Mouse (Mus musculus) spleen, postnatal 14 days (tissue): Measurements from ENCODE around the gene Cisd3.

Source experiments
- DNase-seq, 2 experiments: peaks; one replicate each; pipeline ENCODE4 v3.0.0; 2021 to 2022; ENCODE audit warnings: low spot score in 2 of 2

Cisd3 gene

DNA sequence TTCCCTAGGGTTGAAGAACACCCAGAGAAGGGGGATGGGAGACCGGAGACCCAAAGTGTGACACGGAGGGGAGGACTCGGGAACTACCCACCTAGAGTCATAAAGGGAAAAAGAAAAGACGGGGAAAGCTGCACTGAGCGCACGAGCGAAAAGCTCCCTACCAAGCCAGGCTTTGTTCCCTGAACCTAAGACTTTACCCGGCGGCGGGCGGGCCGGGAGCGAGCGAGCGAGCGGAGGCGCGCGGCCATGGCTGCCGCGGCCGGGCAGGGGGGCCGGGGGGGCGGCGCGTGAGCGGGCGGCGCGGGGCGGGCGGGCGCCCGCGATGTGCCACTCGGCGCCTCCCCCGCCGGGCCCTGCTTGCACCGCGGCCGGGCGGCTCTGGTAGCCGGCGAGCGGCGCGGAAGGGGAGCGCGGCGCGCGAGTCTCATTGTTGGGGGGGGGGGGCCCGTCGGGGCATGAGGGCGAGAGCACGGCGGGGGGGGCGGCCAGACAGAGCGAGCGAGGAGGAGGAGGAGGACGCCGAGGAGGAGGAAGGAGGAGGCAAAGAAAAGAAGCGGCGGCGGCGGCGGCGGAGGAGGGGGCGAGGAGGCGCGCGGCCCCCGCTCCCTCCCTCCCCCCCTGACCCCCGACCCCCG lies 22.6 kb upstream of the Cisd3 start, which contains the start of gene Mllt6:
Mllt6 (plus strand) TSS at position 522 of the 635 bp plus-strand sequence.
- DNase-seq = peak in 1 of 2 experiments; percentile 47

- no peak for DNase-seq
Observed at GRCm38 (mm10) chr11:97663528-97664338, 21.9 kb upstream of the Cisd3 start.

DNA sequence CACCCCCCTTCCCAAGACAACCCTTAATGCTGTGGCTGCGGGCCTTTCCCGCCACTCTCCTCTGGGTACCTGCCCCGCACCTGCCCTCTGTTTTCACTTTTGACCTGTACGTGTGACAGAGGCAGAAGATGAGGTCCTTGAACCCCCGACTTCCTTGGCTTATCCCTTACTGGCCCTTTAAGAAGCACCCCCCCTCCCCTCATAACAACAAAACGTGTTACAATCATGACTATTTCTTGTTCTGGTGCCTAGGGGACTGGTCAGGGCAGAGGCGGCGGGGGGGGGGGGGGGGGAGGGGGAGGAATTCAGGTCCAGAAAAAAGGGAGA lies 21.3 kb upstream of the Cisd3 start:
- no peak for DNase-seq

- no peak for DNase-seq
Observed at GRCm38 (mm10) chr11:97664771-97665240, 20.8 kb upstream of the Cisd3 start.

DNA sequence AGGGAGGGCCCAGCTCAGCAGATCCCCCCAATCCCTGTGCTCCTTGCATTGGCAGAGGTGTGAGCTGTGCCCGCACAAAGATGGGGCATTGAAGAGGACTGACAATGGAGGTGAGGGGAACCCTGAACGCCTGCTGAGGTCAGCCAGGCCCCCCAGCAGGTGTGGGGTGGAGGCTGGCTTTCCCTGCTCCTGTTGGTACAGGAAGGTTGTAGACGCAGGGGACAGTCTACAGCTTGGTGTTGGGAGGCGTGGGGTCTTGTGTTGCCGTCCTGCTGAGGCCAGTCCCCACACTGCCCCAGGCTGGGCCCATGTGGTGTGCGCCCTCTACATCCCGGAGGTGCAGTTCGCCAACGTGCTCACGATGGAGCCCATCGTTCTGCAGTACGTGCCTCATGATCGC lies 20.2 kb upstream of the Cisd3 start:
- DNase-seq = no peak

DNA sequence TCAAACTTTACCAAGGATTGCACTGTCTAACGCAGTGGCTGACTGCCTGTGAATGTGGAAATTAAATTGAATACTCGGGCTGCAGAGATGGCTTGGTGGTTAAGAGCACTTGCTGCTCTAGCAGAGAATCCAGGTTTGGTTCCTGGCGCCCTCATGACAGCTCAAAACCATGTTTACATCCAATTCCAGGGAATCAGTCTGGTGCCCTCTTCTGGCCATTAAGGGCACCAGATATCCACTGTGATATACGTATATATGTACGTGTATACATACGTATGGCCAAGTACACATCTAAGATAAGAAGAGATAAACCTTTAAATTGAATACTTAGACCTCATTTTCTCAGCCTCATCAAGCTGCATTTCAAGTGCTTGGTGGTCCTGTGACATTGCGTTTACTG lies 19.4 kb upstream of the Cisd3 start:
- DNase-seq = no peak

GRCm38 (mm10) chr11:97666794-97667193 lies 18.8 kb upstream of the Cisd3 start:
- no peak for DNase-seq

DNA sequence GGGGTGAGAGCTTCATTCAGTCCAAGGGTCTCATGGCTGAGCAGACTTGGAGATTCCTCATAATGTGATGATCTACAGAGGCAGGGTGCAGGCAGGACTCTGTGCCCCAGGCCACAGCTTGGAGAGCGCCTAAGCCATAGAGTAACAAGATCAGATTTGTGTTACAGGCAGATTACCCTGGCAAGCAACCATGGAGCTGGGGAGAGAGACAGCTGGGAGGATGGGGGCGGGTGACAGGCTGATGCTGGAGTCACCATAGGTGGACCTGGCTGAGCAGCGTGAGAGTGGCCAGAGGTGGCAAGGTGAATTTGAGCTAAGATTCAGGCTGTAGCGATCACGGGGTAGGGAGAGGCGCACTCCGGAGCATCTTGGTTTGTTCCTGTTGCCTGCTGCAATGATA lies 17.5 kb upstream of the Cisd3 start:
- no peak for DNase-seq

DNA sequence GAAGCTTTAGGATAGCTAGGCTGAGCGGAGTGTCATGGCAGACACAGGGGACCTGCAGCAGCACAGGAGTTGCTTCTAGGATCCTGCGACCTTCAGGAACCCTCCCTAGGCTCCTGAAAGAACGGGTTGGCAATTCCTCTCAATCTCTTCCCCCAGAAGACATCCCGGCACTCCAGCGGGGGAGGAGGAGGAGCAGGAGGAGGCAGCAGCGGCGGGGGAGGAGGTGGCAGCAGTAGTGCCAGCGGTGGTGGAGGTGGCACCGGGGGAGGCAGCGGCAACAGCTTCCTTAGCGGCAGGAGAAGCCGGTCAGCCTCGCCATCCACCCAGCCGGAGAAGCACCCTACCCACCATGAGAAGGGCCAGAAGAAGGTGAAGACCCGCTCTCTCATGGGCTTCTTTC lies 16.4 kb upstream of the Cisd3 start:
- DNase-seq = no peak

DNA sequence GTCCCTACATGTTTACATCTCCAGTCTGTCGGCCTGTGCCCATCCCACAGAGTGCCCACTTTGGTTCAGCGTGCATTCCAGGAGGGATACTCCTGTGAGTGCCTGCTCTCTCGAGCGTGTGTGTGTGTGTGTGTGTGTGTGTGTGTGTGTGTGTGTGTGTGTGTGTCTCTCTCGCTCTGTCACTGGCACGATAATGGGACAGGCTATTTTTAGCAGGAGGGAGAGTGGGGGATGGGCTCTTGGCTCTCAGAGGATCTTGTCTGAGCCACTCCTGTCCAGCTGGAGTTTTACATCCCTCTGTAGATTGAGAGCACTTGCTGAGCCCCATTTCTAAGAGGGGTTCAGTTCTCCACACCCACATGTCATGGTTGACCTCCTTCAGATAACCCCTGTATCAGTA lies 15.8 kb upstream of the Cisd3 start:
- no peak for DNase-seq

- no peak for DNase-seq
Observed at GRCm38 (mm10) chr11:97670234-97671176, 15.1 kb upstream of the Cisd3 start.

DNA sequence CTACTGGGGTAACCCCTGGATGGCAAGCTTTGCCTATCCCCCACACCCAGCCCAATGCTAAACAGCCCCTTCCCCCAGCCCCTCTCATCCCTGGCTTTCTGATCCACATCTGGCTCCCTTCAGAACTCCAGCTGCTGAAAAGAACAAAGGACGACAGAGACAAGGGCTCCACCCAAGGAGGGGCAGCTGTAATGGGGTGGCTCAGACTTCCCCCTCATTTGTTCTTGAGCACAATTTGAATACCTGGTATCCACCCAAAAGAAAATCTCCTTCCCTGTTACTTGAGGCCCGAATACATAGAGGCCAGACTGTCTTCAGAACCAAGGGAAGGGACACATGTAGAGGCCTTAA lies 14.5 kb upstream of the Cisd3 start:
- no peak for DNase-seq

DNA sequence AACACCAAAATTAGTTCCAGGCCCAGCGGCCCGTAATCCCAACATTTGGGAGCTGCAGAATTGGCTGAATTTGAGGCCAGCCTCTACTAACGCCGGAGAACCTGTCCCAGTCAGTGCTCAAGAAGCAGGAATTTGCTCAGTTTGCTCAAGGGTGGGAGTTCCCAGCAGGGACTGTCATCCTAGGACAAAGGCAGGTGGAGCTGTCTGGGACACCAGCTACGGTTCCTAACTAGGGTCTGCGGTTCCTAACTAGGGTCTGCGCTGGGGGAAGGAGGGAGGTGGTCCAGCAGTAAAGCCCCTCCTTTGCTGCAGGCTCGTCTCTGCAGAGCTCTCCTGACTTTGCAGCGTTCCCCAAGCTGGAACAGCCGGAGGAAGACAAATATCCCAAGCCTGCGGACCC lies 12.5 kb upstream of the Cisd3 start:
- DNase-seq = no peak

- no peak for DNase-seq
Observed at GRCm38 (mm10) chr11:97676050-97676754, 9.4 kb upstream of the Cisd3 start.

GRCm38 (mm10) chr11:97677381-97677780 lies 8.2 kb upstream of the Cisd3 start:
- DNase-seq = no peak

DNA sequence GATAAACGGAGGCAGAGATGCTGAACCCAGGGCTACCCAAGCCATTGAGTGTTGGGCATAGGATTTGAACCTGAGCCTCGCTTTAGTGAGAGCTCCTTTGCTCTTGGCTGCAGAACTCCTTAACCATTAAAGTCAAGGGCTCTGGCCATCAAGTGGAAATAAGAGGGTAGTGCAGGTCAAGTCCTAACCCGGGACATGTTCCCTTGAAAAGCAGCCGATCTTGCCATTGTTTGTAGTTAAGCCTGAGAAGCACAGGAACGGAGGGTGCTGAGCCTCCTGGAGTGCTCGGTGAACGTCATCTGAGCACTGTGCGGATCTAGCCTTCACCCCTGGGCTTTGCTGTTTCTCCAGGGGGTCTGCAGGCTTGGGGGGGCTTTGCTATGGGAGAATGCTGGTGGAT lies 7.8 kb upstream of the Cisd3 start:
- DNase-seq = no peak

DNA sequence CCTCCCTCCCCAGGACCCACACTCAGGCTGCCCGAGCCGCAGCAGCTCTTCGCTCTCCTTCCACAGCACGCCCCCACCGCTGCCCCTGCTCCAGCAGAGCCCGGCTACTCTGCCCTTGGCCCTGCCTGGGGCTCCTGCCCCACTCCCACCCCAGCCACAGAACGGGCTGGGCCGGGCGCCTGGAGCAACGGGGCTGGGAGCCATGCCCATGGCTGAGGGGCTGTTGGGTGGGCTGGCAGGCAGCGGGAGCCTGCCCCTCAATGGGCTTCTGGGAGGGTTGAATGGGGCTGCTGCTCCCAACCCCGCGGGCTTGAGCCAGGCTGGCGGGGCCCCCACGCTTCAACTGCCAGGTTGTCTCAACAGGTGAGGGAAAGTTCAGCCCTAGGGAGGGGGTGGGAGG lies 7.3 kb upstream of the Cisd3 start:
- no peak for DNase-seq

DNA sequence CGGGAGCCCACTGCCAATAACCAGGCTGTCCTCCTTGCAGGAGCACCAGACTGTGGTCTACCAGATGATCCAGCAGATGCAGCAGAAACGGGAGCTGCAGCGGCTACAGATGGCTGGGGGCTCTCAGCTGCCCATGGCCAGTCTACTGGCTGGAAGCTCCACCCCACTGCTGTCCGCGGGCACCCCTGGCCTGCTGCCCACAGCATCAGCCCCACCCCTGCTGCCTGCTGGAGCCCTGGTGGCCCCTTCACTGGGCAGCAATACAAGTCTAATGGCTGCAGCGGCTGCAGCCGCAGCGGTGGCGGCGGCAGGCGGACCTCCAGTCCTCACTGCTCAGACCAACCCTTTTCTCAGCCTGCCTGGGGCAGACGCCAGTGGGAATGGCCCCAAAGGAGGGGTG lies 5.2 kb upstream of the Cisd3 start:
- no peak for DNase-seq

GRCm38 (mm10) chr11:97682504-97683055 lies 3.0 kb upstream of the Cisd3 start:
- DNase-seq = no peak

- peak; percentile 25 to 46 for DNase-seq
Observed at GRCm38 (mm10) chr11:97684063-97684680, 1.5 kb upstream of the Cisd3 start.

DNA sequence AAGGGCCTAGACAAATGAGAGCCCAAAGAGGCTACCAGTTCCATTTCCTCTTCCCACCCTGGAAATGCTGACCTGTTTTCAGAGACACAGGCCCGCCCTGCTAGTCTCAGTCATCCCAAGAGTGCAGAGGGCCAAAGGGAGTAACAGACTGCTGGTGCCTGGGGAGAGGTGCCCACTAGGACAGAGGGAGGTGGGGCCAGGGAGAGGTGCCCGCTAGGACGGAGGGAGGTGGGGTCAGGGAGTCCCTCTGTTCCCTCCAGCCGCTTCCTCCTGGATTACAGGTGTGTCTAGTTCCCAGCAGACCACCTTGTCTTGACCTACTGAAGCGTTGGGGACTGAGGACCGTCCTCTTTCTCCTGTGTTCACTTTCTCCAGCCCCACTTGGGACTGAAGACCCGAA lies 860 bp upstream of the Cisd3 start:
- DNase-seq = no peak
